In the genomic region with DNA sequence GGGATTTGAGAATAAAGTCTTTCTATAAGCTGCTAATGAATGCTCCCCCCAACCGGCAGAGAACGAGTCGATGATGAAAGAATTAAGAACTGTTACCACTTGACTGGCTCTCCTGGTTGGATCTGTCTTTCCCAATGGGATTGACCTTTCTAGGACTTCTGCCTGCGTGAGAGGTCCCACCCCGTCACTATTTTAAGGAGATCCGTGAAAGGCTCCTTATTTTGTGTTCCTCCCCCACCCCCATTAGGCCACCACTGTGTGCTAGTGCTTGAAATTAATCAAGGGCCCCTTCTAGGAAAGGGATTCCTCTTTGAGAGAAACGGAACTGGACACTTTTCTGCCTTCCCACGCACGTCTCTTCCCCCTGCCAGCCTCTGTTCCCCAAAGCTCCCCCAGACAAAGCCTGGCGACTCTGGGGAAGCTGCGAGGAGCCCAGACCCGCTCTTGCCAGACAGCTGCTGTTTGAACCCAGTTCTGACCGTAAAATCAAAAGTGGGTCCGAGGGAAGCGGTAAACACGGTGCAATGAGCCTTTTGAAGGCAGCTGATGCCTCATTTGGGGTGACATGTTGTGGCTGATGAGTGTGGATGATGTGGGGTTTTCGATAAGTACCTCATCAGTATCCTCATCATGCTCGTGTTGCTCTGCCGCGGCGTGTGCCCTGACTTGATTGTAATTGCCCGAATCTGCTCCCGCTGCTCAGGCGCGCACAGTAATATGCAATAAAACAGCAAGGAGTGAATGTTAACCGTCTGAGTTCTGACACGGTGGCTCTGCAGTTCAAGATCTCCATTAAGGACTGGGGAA, we compare ENCODE assay signal across 8 mouse cellular contexts. TPM values are rescaled to one million over a fixed set of nuclear protein-coding genes. Genes with fewer than 3 reads are reported as not detected.
DNase-seq lines count a peak whose midpoint lies in the region; ATAC-seq and TF ChIP-seq lines count a peak whose summit lies in the region.

No protein-coding gene starts in this region.

- H3K4me1 ChIP-seq in forebrain, embryonic 10.5 days = peaks cover 38% of the 10 kb centered on the region
- H3K4me1 ChIP-seq in limb, embryonic 13.5 days = peaks cover 7% of the 10 kb centered on the region; the same call in 1 of the 2 replicates
- no peaks in the 10 kb centered on the region for H3K4me1 ChIP-seq in midbrain, postnatal 0 days (ENCODE audit: insufficient read depth, low read length)

- no peaks in the 10 kb centered on the region for H3K36me3 ChIP-seq in forebrain, embryonic 10.5 days (replicated peaks)
- no peaks in the 10 kb centered on the region for H3K36me3 ChIP-seq in limb, embryonic 13.5 days
- H3K36me3 ChIP-seq in midbrain, postnatal 0 days (ENCODE audit: insufficient read depth, low read length) = no peaks in the 10 kb centered on the region

- peak; percentile 7 for DNase-seq in ovary, postnatal 36 days (ENCODE audit: low spot score)
- DNase-seq in ovary, postnatal 14 days (ENCODE audit: low spot score) = no peak
- DNase-seq in forebrain, embryonic 10.5 days (ENCODE audit: extremely low spot score, low spot score) = no peak
- DNase-seq in midbrain, postnatal 0 days (ENCODE audit: low spot score) = peak; percentile 41
- no peak for DNase-seq in gastrocnemius, adult 18-20 months (ENCODE audit: low spot score)
- no peak for DNase-seq in spleen, postnatal 10 days (ENCODE audit: low spot score in 2 of 2)
- DNase-seq in left cerebral cortex, postnatal 14 days (ENCODE audit: low spot score in 2 of 2) = no peak

- H3K9me3 ChIP-seq in forebrain, embryonic 10.5 days = no peaks in the 10 kb centered on the region
- no peaks in the 10 kb centered on the region for H3K9me3 ChIP-seq in limb, embryonic 13.5 days
- H3K9me3 ChIP-seq in midbrain, postnatal 0 days (ENCODE audit: low read length) = no peaks in the 10 kb centered on the region

- H3K4me2 ChIP-seq in limb, embryonic 13.5 days (replicated peaks) = peak overlapping the region; percentile 76
- peak overlapping the region; percentile 71 for H3K4me2 ChIP-seq in midbrain, postnatal 0 days (ENCODE audit: low read depth, low read length, poor library complexity, severe bottlenecking)

- peak overlapping the region; percentile 79 for H3K27ac ChIP-seq in forebrain, embryonic 10.5 days
- no peak overlapping the region for H3K27ac ChIP-seq in limb, embryonic 13.5 days
- no peak overlapping the region for H3K27ac ChIP-seq in midbrain, postnatal 0 days (ENCODE audit: low read depth, low read length)

- H3K4me3 ChIP-seq in forebrain, embryonic 10.5 days = peak overlapping the region; percentile 46
- H3K4me3 ChIP-seq in limb, embryonic 13.5 days = peak overlapping the region; percentile 45
- peak overlapping the region; percentile 39 for H3K4me3 ChIP-seq in midbrain, postnatal 0 days (ENCODE audit: low read depth, low read length)

- peak; percentile 62 for ATAC-seq in limb, embryonic 13.5 days (ENCODE audit: low FRiP score, low read depth)
- ATAC-seq in midbrain, postnatal 0 days (ENCODE audit: low FRiP score) = peak; percentile 58; the same call in 1 of the 2 replicates

- intact Hi-C loops in left cerebral cortex, postnatal 14 days (cut with DNase I) = no loop called here

- 13% methylated on average over 27 of the region's 27 CpGs for WGBS in forebrain, embryonic 10.5 days
- 5% methylated on average over 27 of the region's 27 CpGs for WGBS in limb, embryonic 13.5 days
- 5% methylated on average over 27 of the region's 27 CpGs for WGBS in midbrain, postnatal 0 days

- H3K9ac ChIP-seq in limb, embryonic 13.5 days = peak overlapping the region; percentile 64
- peak overlapping the region; percentile 55 for H3K9ac ChIP-seq in midbrain, postnatal 0 days (replicated peaks; ENCODE audit: low read length, poor library complexity, severe bottlenecking)

- H3K27me3 ChIP-seq in forebrain, embryonic 10.5 days (ENCODE audit: poor library complexity, severe bottlenecking) = peaks cover 66% of the 10 kb centered on the region
- H3K27me3 ChIP-seq in limb, embryonic 13.5 days = peaks cover 27% of the 10 kb centered on the region
- no peaks in the 10 kb centered on the region for H3K27me3 ChIP-seq in midbrain, postnatal 0 days (ENCODE audit: insufficient read depth, low read length)

- TF ChIP-seq CTCF in midbrain, postnatal 0 days (IDR thresholded peaks at IDR 0.05) = no peak

RNA-seq across cellular contexts. Expression of gene Mbip, which starts 44.0 kb away (rescaled TPM):
- polyA plus RNA-seq in forebrain, embryonic 10.5 days (2016; fragmentation: Nextera tagmentation; extraction: Ambion mirVana) = 64.1 and 65.7 TPM in 2 replicates
- 48.8 and 52.0 TPM in 2 replicates for polyA plus RNA-seq in limb, embryonic 13.5 days (2015; fragmentation: Nextera tagmentation; extraction: Ambion mirVana)
- 18.3 and 29.5 TPM in 2 replicates for total RNA-seq in midbrain, postnatal 0 days (2014; rRNA removed)
- 33.8 and 35.2 TPM in 2 replicates for polyA plus RNA-seq in midbrain, postnatal 0 days (2015; fragmentation: Nextera tagmentation; extraction: Ambion mirVana)
- 1 to 10 TPM; 4.7 to 6.1 TPM for total RNA-seq in gastrocnemius, adult 18-20 months (2021)
- total RNA-seq in left cerebral cortex, postnatal 14 days (2021) = 10 to 100 TPM; 18.9 to 19.3 TPM

Comparison
In these comparisons a context has a peak if more than half of its experiments do, and no peak if none do; other contexts are left out.
1. DNase-seq: peak in ovary, postnatal 36 days (single experiment) and midbrain, postnatal 0 days (single experiment); none in ovary, postnatal 14 days (single experiment), forebrain, embryonic 10.5 days (single experiment), gastrocnemius, adult 18-20 months (single experiment), spleen, postnatal 10 days (0 of 2) and left cerebral cortex, postnatal 14 days (0 of 2).
2. Peak in every context shown above with its lines, with median percentiles within 50 percentile points of each other: H3K4me3 ChIP-seq.